Mouse (Mus musculus) layer of hippocampus, adult 9-11 months (tissue): Measurements from ENCODE around the gene Spns3.

Source experiments
- DNase-seq: peaks from one replicate; pipeline ENCODE4 v3.0.0; 2022

The Spns3 gene

GRCm38 (mm10) chr11:72478228-72478627, 72.1 kb downstream of the Spns3 start:
- DNase-seq, result no peak

DNA sequence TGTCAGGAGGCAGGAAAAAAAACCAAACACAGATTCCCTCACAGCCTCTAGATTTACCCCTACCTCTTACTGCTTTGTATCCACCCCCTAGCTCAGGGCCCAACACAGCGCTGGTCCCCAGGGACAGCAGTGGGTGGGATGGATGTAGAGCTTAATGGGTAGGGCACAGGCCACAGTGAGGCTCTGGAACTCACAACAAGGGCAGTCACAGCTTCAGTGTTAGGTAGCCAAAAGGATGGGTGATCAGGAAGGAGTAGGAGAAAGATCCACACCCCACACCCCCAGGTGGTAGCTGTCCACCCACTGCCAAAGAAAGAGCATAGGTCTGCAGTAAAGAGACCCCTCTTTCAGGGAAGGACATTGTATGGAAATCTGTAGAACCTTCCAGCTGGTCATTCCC, 72.7 kb downstream of the Spns3 start:
- no peak for DNase-seq

GRCm38 (mm10) chr11:72477182-72477581, 73.1 kb downstream of the Spns3 start:
- DNase-seq, result no peak

- DNase-seq, result no peak
These were observed 74.2 kb downstream of the Spns3 start for GRCm38 (mm10) chr11:72476074-72476625.

- DNase-seq, result no peak
These were observed 74.9 kb downstream of the Spns3 start for GRCm38 (mm10) chr11:72475408-72475807.

DNA sequence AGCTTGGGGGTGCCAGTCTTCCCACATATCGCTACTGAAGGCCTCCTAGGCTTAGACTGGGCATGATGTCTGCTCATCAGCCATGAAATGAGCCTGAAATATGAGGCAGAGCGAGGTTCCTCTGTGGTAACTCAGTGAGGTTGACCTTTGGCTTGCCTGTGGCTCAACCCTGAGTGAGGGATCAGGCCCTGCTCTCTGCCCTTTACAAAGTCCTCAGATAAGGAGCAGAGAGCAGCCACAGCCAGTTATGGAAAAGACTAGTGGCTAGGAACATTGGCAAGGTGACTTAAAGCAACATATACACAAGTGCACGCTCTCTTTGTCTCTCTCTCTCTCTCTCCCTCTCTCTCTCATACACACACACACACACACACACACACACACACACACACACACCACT, 75.4 kb downstream of the Spns3 start:
- DNase-seq, result no peak

DNA sequence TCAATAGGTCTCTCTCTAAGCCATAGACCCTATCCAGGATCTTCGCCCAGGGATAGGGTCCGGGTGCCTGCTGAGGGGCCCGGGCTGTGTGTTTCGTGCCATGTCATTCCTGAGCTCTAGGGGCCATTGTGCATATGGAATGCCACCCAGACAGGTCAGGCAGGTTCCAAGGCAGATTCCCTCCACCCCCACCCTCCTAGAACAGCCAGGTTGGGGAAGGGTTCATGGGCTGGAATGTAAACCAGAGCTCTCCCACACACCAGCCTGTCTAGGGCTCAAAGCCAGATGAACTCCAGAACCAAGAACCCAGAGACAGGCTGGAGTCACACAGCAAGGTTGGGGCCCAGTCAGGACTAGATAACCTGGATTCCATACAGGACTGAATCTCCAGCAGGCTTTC, 76.8 kb downstream of the Spns3 start:
- no peak for DNase-seq

- DNase-seq, result no peak
These were observed 78.9 kb downstream of the Spns3 start for GRCm38 (mm10) chr11:72471381-72471780.

- DNase-seq, result peak; percentile 65
These were observed 80.3 kb downstream of the Spns3 start for GRCm38 (mm10) chr11:72470004-72470403.

DNA sequence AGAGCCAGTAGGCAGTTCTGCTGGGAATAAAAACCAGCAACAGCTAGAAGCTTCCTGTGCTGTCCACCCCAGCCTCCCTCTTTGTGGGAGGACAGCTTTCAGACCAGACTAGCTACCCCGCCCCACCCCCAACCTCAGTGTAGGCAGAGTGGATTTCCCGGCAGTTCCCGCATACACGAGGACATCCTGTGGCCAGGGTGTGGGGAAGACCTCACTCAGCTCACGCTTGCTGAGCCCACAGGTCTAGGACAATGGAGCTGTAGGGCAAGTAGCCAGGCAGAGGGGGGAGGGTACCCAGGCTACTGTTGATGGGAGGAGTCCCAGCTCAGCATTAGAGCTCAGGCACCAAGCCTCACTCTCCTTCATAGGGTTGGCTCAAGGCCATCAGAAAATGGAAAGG, 81.1 kb downstream of the Spns3 start:
- peak; percentile 91 for DNase-seq

- no peak for DNase-seq
These were observed 81.8 kb downstream of the Spns3 start for GRCm38 (mm10) chr11:72468525-72468924.

DNA sequence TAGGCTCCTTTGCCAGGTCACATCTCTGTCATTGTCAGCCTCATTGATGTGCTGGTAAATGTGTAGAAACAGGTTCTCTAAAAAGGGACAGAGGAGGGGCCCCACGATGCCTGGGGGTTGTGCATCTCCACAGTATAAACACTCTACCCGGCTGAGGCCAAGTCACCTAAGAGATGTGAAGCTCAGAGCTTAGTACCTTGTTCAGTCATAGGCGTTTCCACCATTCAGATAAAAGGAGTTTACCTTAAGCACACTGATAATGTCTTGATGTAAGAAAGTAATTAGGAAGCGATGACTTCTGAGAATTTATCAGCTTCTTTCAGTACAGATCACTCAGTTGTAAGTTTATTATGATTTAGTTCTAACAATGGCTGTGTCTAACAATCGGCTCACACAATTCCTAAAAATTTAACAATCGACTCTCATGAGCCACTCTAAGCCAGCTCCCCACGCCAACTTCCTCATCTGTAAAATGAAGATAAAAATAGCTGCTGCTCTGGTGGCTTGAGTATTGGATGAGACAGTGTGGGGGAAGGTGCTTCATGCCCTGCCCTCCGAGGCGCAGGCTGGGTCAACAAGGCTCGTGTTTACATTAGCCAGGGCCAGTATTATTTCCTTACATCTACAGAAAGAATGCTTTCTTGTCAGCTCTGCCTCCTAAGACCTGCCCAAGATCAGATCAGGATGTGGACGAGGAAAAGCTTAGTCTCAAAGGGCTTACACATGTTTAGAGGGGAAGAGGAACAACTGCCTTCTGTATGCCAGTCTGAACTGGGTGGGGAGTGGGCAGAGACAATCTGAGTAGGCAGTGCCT, 83.4 kb downstream of the Spns3 start:
- peak; percentile 58 for DNase-seq

DNA sequence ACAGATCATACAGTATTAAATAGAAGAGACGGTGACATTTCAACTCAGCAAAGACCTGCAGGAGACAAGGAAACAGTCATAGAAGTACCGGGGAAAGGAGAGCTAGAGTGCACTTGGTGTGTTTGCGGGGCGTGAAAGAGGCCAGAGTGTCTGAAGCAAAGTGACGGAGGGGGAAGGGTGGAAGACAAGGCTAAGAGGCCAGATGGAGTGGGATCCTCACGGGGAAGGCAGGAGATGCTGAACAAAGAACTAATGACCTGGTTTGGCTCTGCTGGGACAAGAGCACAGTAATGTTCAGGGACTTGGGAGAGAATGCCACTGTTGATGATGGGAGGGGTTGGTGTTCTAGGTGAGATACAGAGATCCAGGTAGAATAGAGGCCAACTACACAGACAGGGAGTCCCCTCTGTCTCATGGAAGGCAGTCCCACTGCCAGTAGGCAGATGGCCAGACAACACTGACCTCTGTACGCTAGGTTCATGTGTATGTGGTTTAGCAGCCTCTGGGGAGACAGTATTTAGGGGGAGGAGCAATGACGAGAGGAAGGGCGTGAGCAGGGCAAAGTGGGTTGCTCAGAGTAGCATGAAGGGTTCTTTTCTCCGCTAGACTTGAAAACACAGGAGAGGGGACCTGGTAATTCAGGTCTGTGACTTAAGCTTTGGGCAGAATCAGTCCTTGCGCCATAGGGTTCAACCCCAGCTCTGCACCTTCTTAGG, 84.2 kb downstream of the Spns3 start:
- DNase-seq, result no peak

DNA sequence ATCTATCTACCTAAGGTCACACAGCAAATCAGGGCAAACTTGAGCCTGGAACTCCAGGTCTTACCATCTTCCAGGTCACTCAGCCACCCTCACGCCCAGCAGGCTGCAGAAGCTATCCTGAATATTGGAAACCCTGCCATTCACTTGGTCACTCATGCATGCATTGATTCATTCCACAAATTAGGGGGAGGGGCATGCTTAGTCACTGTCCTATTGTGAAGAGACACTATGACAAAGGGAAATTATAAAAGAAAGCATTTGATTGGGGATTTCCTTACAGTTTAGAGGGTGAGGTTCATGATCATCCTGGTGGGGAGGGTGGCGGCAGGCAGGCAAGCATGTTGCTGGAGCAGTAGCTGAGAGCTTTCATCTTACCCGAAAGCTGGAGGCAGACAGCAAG, 85.5 kb downstream of the Spns3 start:
- DNase-seq, result no peak

GRCm38 (mm10) chr11:72461500-72461981, 88.8 kb downstream of the Spns3 start:
- DNase-seq, result no peak

- no peak for DNase-seq
These were observed 91.8 kb downstream of the Spns3 start for GRCm38 (mm10) chr11:72458502-72458901.

GRCm38 (mm10) chr11:72457995-72458496, 92.3 kb downstream of the Spns3 start:
- no peak for DNase-seq

- peak; percentile 93 for DNase-seq
These were observed 94.6 kb downstream of the Spns3 start for GRCm38 (mm10) chr11:72455694-72456093.

GRCm38 (mm10) chr11:72453105-72453953, 97.0 kb downstream of the Spns3 start:
- no peak for DNase-seq

- DNase-seq, result no peak
These were observed 98.1 kb downstream of the Spns3 start for GRCm38 (mm10) chr11:72452140-72452665.

- no peak for DNase-seq
These were observed 102.8 kb downstream of the Spns3 start for GRCm38 (mm10) chr11:72447475-72447874.
